Mouse (Mus musculus): ENCODE measurements around the gene Ppa2.

Gene Ppa2

GRCm38 (mm10) chr3:133309954-133310808 lies at the start of gene Ppa2:
Gene Ppa2 (plus strand): TSS chr3:133310110.
- peak; percentile 71 for DNase-seq (ENCODE audit: low spot score)

DNA sequence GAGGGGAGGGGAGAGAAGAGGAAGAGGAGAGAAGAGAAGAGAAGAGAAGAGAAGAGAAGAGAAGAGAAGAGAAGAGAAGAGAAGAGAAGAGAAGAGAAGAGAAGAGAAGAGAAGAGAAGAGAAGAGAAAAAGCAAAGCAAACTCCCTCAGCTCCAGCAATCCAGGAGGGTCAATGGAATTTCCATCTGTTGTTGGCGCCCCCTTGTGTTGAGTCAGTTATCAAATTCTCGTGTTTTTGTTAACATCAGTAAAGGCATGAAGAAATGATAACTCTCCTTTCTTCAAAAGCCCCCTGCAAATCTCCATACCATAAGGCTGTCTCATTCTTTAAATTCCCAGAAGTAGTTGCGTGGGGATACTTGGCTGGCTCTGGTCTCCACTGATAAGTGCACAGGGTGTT lies 38.0 kb upstream of the Ppa2 start:
- no peak for DNase-seq (ENCODE audit: low spot score)

GRCm38 (mm10) chr3:133284587-133284986 lies 25.3 kb upstream of the Ppa2 start:
- no peak for DNase-seq (ENCODE audit: low spot score)

GRCm38 (mm10) chr3:133288795-133289194 lies 21.1 kb upstream of the Ppa2 start:
- no peak for DNase-seq (ENCODE audit: low spot score)

DNA sequence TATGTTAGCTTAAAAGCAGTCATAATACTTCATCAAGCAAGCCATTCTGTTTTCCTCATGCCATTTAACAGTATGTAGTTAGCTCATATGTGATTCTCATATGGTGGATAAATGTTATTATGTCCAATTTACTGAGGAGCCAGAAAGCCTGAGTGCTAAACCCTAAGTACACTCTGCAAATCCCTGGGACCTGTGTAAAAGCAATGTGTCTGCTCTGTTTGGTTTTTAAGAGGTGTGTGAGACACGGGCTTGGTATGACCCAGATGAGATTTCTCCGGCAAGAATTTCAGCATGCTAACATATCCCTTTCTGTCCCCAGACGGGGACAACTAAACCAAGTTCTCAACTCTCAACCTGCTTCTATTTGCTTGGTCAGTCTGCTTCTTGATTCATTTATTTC lies 5.6 kb upstream of the Ppa2 start:
- no peak for DNase-seq (ENCODE audit: low spot score)

GRCm38 (mm10) chr3:133308361-133308760 lies 1.5 kb upstream of the Ppa2 start:
- DNase-seq (ENCODE audit: low spot score): no peak

DNA sequence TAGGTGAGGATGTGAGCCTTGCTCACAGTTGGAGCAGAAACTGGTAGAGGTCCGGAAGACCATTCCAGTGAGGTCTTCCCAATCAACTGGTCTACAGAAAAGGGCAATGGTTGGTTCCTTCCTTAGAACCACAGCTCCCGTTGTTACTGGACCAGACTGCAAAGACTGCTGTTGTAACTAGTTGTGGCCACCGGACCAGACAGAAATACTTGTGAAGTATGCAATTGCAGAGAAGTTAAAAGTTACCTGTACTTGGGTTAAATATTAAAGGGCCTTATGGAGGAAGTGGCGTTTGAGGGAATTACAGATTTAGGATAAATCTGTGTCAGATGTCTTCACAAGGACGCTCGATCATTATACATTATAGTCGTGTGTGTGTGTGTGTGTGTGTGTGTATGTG lies 551 bp upstream of the Ppa2 start:
- no peak for DNase-seq (ENCODE audit: low spot score)

GRCm38 (mm10) chr3:133310809-133311179 lies 884 bp downstream of the Ppa2 start:
- DNase-seq (ENCODE audit: low spot score): no peak

GRCm38 (mm10) chr3:133312331-133312730 lies 2.4 kb downstream of the Ppa2 start:
- no peak for DNase-seq (ENCODE audit: low spot score)

GRCm38 (mm10) chr3:133312850-133313249 lies 2.9 kb downstream of the Ppa2 start:
- no peak for DNase-seq (ENCODE audit: low spot score)

- DNase-seq (ENCODE audit: low spot score): no peak
These were observed 3.7 kb downstream of the Ppa2 start for GRCm38 (mm10) chr3:133313491-133314199.

GRCm38 (mm10) chr3:133314475-133314874 lies 4.6 kb downstream of the Ppa2 start:
- peak; percentile 48 for DNase-seq (ENCODE audit: low spot score)

GRCm38 (mm10) chr3:133315011-133315410 lies 5.1 kb downstream of the Ppa2 start:
- no peak for DNase-seq (ENCODE audit: low spot score)

DNA sequence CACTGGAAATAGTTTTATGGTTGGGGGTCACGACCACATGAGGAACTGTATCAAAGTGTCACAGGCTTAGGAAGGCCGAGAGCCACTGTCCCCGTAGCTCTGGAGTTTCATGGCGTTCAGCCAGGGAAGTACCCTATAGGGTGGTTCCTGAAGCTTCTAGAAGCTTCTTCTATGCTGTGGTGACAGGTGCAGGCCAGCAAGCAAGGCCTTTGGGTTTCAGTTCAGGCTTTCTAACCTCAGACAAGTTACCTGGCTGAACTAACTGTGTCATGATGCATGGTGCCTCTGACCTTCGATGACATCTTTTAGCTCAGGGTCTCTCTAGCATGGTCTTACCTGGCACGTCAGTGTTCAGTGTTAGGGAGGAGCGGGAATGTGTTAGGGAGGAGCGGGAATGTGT lies 5.7 kb downstream of the Ppa2 start:
- DNase-seq (ENCODE audit: low spot score): no peak

DNA sequence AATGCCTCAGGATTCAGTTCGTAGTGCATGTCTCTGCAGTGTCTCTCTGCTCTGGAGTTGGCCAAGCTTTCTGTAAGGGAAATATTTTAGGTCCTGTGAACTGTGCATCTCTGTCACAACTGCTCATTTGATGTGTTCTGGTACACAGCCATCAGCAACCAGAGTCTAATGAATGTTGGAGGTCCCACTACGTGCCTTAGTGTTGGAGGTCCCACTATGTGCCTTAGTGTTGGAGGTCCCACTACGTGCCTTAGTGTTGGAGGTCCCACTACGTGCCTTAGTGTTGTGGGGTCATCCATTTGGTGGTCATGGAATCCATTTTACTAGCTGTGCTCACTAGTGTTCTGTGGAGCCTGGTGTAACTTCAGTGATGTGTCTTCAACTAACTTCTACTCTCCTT lies 7.9 kb downstream of the Ppa2 start:
- no peak for DNase-seq (ENCODE audit: low spot score)

GRCm38 (mm10) chr3:133318596-133318995 lies 8.7 kb downstream of the Ppa2 start:
- no peak for DNase-seq (ENCODE audit: low spot score)

DNA sequence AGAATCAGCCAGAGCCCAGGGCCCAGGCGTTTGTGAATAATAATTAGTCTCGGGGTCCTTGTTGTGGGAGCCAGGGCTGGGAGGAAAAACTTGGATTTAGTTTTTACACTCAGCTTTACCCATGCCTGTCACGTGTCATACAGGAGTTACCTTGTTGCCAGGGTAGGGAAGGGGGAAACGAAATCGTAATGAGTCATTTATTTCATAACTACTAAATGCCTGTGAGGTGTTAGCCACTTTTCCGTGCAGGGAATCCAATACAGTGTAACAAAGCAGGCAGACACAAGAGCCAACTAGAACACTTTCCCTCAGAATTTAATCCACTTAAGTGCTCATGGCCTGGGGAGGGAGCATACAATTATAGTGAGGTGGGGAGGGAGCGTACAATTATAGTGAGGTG lies 9.9 kb downstream of the Ppa2 start:
- no peak for DNase-seq (ENCODE audit: low spot score)

- DNase-seq (ENCODE audit: low spot score): no peak
These were observed 10.4 kb downstream of the Ppa2 start for GRCm38 (mm10) chr3:133320313-133320712.

DNA sequence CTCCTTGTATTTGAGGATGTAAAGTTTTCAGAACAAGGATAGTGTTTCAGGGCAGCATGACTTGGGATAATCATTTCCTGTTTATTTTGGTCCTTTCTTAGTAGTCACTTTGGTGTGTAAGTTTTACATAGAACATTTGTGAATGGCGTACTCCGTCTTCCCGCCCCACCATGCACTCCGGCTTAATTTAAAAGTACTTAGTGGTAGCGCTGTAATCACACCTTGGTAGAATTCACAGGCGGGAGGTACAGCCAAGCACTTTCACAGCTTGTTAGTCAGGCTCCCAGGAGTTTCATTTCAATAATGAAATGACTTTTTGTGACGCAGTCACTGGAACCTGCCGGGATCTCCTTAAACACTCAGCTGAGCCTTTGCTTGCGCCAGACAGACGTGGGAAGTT lies 12.0 kb downstream of the Ppa2 start:
- no peak for DNase-seq (ENCODE audit: low spot score)

DNA sequence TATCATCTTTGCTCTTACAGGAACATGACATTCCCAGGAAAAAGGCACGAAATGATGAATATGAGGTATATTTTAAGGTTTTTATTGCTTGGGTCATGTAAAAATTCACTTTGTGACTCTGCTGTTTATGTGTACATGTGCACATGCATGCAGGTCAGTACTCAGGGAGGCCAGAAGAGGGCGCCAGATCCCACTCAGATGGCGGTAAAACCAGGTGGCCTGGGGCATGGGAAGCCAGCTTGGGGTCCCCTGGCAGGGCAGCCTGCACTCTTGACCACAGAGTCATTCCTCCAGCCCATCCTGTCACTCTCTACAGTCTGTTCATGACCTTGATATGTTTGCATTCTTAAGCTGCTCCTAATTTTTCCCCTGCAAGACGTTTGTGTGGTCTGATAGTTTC lies 12.6 kb downstream of the Ppa2 start:
- DNase-seq (ENCODE audit: low spot score): no peak

- no peak for DNase-seq (ENCODE audit: low spot score)
These were observed 15.2 kb downstream of the Ppa2 start for GRCm38 (mm10) chr3:133325135-133325534.

GRCm38 (mm10) chr3:133328551-133328950 lies 18.6 kb downstream of the Ppa2 start:
- DNase-seq (ENCODE audit: low spot score): no peak

DNA sequence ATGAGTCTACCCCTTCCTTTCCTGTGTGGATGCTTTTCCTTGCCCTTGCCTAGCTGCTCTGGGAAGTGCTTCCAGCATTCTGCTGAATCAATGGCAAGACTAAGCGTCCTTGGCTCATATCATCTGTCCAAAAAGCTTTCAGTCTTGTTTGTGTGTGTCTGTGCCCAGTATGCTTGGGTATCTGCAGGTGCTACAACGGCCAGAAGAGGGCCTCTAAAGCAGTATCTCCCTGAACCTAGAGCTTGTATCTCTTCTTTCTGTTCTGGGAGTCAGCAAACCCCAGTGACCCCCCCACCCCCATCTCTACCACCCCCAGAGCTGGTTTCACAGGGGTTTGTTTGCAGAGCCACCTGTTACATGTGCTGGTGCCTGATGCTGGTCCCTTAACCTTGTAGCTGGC lies 19.5 kb downstream of the Ppa2 start:
- no peak for DNase-seq (ENCODE audit: low spot score)

Data from spleen, adult 12 weeks (tissue).